Mouse (Mus musculus): ENCODE data around the gene Twnk. TPM values are rescaled to one million over a fixed set of nuclear protein-coding genes. Genes with fewer than 3 reads are reported as not detected.
"Not testable (repeated sequence)": the region's sequence is repeated elsewhere in the genome, so short reads cannot be mapped to it uniquely, and the experiment has no call there.

The Twnk gene
- polyA plus RNA-seq, 1 experiment from 2014 or later, result 12.4 TPM

GRCm38 (mm10) chr19:45027848-45028247, 22.4 kb downstream of the Twnk start:
- no peak for ATAC-seq
- Histone ChIP-seq H3K4me2 (ENCODE audit: low read length) (no peak overlapping the region), H3K9ac (ENCODE audit: low read depth, low read length) (no peak overlapping the region), H3K4me3 (ENCODE audit: low read length) (no peak overlapping the region), H3K36me3 (ENCODE audit: control insufficient read depth, insufficient read depth, low read length) (peaks cover 21% of the 10 kb centered on the region; the same call in 1 of the 2 replicates), H3K9me3 (ENCODE audit: control insufficient read depth, low read length) (no peaks in the 10 kb centered on the region), H3K4me1 (ENCODE audit: control insufficient read depth, insufficient read depth, low read depth, low read length) (no peaks in the 10 kb centered on the region; the same call in 1 of the 2 replicates), H3K27me3 (replicated peaks; ENCODE audit: control insufficient read depth, insufficient read depth, low read length) (no peaks in the 10 kb centered on the region), H3K27ac (ENCODE audit: low read depth, low read length) (no peak overlapping the region)
- WGBS, result 78% methylated on average over 6 of the region's 6 CpGs

GRCm38 (mm10) chr19:45028746-45029145, 23.3 kb downstream of the Twnk start:
- ATAC-seq, result no peak
- H3K27ac ChIP-seq (ENCODE audit: low read depth, low read length), result no peak overlapping the region
- no peaks in the 10 kb centered on the region for H3K27me3 ChIP-seq (replicated peaks; ENCODE audit: control insufficient read depth, insufficient read depth, low read length)
- H3K9me3 ChIP-seq (ENCODE audit: control insufficient read depth, low read length), result no peaks in the 10 kb centered on the region
- H3K36me3 ChIP-seq (ENCODE audit: control insufficient read depth, insufficient read depth, low read length), result peaks cover 18% of the 10 kb centered on the region; the same call in 1 of the 2 replicates
- H3K4me2 ChIP-seq (ENCODE audit: low read length), result no peak overlapping the region
- no peak overlapping the region for H3K9ac ChIP-seq (ENCODE audit: low read depth, low read length)
- no peak overlapping the region for H3K4me3 ChIP-seq (ENCODE audit: low read length)
- WGBS, result 51% methylated on average over 19 of the region's 19 CpGs
- H3K4me1 ChIP-seq (ENCODE audit: control insufficient read depth, insufficient read depth, low read depth, low read length), result no peaks in the 10 kb centered on the region; the same call in 1 of the 2 replicates

GRCm38 (mm10) chr19:45029571-45029970, 24.1 kb downstream of the Twnk start:
- Histone ChIP-seq H3K27me3 (replicated peaks; ENCODE audit: control insufficient read depth, insufficient read depth, low read length) (no peaks in the 10 kb centered on the region), H3K4me1 (ENCODE audit: control insufficient read depth, insufficient read depth, low read depth, low read length) (no peaks in the 10 kb centered on the region; the same call in 1 of the 2 replicates), H3K36me3 (ENCODE audit: control insufficient read depth, insufficient read depth, low read length) (peaks cover 15% of the 10 kb centered on the region; the same call in 1 of the 2 replicates), H3K9ac (ENCODE audit: low read depth, low read length) (no peak overlapping the region), H3K27ac (ENCODE audit: low read depth, low read length) (no peak overlapping the region), H3K9me3 (ENCODE audit: control insufficient read depth, low read length) (no peaks in the 10 kb centered on the region), H3K4me3 (ENCODE audit: low read length) (no peak overlapping the region), H3K4me2 (ENCODE audit: low read length) (no peak overlapping the region)
- ATAC-seq, result no peak
- 57% methylated on average over 9 of the region's 9 CpGs for WGBS

GRCm38 (mm10) chr19:45030111-45030510, 24.6 kb downstream of the Twnk start:
- Histone ChIP-seq H3K4me3 (ENCODE audit: low read length) (no peak overlapping the region), H3K4me2 (ENCODE audit: low read length) (no peak overlapping the region), H3K9ac (ENCODE audit: low read depth, low read length) (no peak overlapping the region), H3K36me3 (ENCODE audit: control insufficient read depth, insufficient read depth, low read length) (peaks cover 13% of the 10 kb centered on the region; the same call in 1 of the 2 replicates), H3K27me3 (replicated peaks; ENCODE audit: control insufficient read depth, insufficient read depth, low read length) (no peaks in the 10 kb centered on the region), H3K4me1 (ENCODE audit: control insufficient read depth, insufficient read depth, low read depth, low read length) (no peaks in the 10 kb centered on the region; the same call in 1 of the 2 replicates), H3K27ac (ENCODE audit: low read depth, low read length) (no peak overlapping the region), H3K9me3 (ENCODE audit: control insufficient read depth, low read length) (no peaks in the 10 kb centered on the region)
- ATAC-seq, result no peak
- WGBS, result 42% methylated on average over 8 of the region's 8 CpGs

GRCm38 (mm10) chr19:45030746-45031693, 25.6 kb downstream of the Twnk start:
- no peaks in the 10 kb centered on the region; the same call in 1 of the 2 replicates for H3K4me1 ChIP-seq (ENCODE audit: control insufficient read depth, insufficient read depth, low read depth, low read length)
- H3K4me3 ChIP-seq (ENCODE audit: low read length), result no peak overlapping the region
- peaks cover 6% of the 10 kb centered on the region; the same call in 1 of the 2 replicates for H3K36me3 ChIP-seq (ENCODE audit: control insufficient read depth, insufficient read depth, low read length)
- no peaks in the 10 kb centered on the region for H3K27me3 ChIP-seq (replicated peaks; ENCODE audit: control insufficient read depth, insufficient read depth, low read length)
- WGBS, result 42% methylated on average over 20 of the region's 20 CpGs
- peak overlapping the region; percentile 43 for H3K4me2 ChIP-seq (ENCODE audit: low read length)
- no peaks in the 10 kb centered on the region for H3K9me3 ChIP-seq (ENCODE audit: control insufficient read depth, low read length)
- peak; percentile 51 for ATAC-seq
- no peak overlapping the region for H3K9ac ChIP-seq (ENCODE audit: low read depth, low read length)
- H3K27ac ChIP-seq (ENCODE audit: low read depth, low read length), result no peak overlapping the region

GRCm38 (mm10) chr19:45031780-45032179, 26.3 kb downstream of the Twnk start:
- H3K36me3 ChIP-seq (ENCODE audit: control insufficient read depth, insufficient read depth, low read length), result no peaks in the 10 kb centered on the region
- H3K9ac ChIP-seq (ENCODE audit: low read depth, low read length), result no peak overlapping the region
- 13% methylated on average over 4 of the region's 4 CpGs for WGBS
- H3K4me3 ChIP-seq (ENCODE audit: low read length), result no peak overlapping the region
- no peaks in the 10 kb centered on the region for H3K9me3 ChIP-seq (ENCODE audit: control insufficient read depth, low read length)
- no peak overlapping the region for H3K27ac ChIP-seq (ENCODE audit: low read depth, low read length)
- no peak overlapping the region for H3K4me2 ChIP-seq (ENCODE audit: low read length)
- no peaks in the 10 kb centered on the region for H3K27me3 ChIP-seq (replicated peaks; ENCODE audit: control insufficient read depth, insufficient read depth, low read length)
- peak; percentile 40 for ATAC-seq
- H3K4me1 ChIP-seq (ENCODE audit: control insufficient read depth, insufficient read depth, low read depth, low read length), result no peaks in the 10 kb centered on the region; the same call in 1 of the 2 replicates

GRCm38 (mm10) chr19:45032570-45033332, 27.3 kb downstream of the Twnk start:
- Histone ChIP-seq H3K4me1 (ENCODE audit: control insufficient read depth, insufficient read depth, low read depth, low read length) (no peaks in the 10 kb centered on the region; the same call in 1 of the 2 replicates), H3K4me3 (ENCODE audit: low read length) (no peak overlapping the region), H3K4me2 (ENCODE audit: low read length) (no peak overlapping the region), H3K36me3 (ENCODE audit: control insufficient read depth, insufficient read depth, low read length) (no peaks in the 10 kb centered on the region), H3K9me3 (ENCODE audit: control insufficient read depth, low read length) (no peaks in the 10 kb centered on the region), H3K27me3 (replicated peaks; ENCODE audit: control insufficient read depth, insufficient read depth, low read length) (no peaks in the 10 kb centered on the region), H3K27ac (ENCODE audit: low read depth, low read length) (0 out of 2 replicates have a peak overlapping the region, but pooled peaks have one; percentile 12), H3K9ac (ENCODE audit: low read depth, low read length) (0 out of 2 replicates have a peak overlapping the region, but pooled peaks have one; percentile 8)
- no peak for ATAC-seq
- WGBS, result 48% methylated on average over 17 of the region's 17 CpGs

- ATAC-seq, result no peak
- Histone ChIP-seq H3K4me2 (ENCODE audit: low read length) (no peak overlapping the region), H3K27ac (ENCODE audit: low read depth, low read length) (no peak overlapping the region), H3K27me3 (replicated peaks; ENCODE audit: control insufficient read depth, insufficient read depth, low read length) (no peaks in the 10 kb centered on the region), H3K4me3 (ENCODE audit: low read length) (no peak overlapping the region), H3K36me3 (ENCODE audit: control insufficient read depth, insufficient read depth, low read length) (no peaks in the 10 kb centered on the region), H3K4me1 (ENCODE audit: control insufficient read depth, insufficient read depth, low read depth, low read length) (no peaks in the 10 kb centered on the region; the same call in 1 of the 2 replicates), H3K9me3 (ENCODE audit: control insufficient read depth, low read length) (no peaks in the 10 kb centered on the region), H3K9ac (ENCODE audit: low read depth, low read length) (no peak overlapping the region)
- 30% methylated on average over 16 of the region's 16 CpGs for WGBS
Measured at GRCm38 (mm10) chr19:45036867-45037266, 31.4 kb downstream of the Twnk start.

GRCm38 (mm10) chr19:45038198-45038597, 32.7 kb downstream of the Twnk start:
- 91% methylated on average over 7 of the region's 7 CpGs for WGBS
- not testable (repeated sequence) for H3K4me3 ChIP-seq (ENCODE audit: low read length); ATAC-seq; H3K4me2 ChIP-seq (ENCODE audit: low read length); H3K27me3 ChIP-seq (replicated peaks; ENCODE audit: control insufficient read depth, insufficient read depth, low read length); H3K9ac ChIP-seq (ENCODE audit: low read depth, low read length); H3K27ac ChIP-seq (ENCODE audit: low read depth, low read length); H3K4me1 ChIP-seq (ENCODE audit: control insufficient read depth, insufficient read depth, low read depth, low read length); H3K9me3 ChIP-seq (ENCODE audit: control insufficient read depth, low read length); H3K36me3 ChIP-seq (ENCODE audit: control insufficient read depth, insufficient read depth, low read length)

Measured in hindbrain, embryonic 16.5 days (tissue).